Mouse (Mus musculus) adrenal gland, postnatal 25 days (tissue): ENCODE measurements around the gene Pde9a. TPM values are rescaled to one million over a fixed set of nuclear protein-coding genes. Genes with fewer than 3 reads are reported as not detected.
A peak's percentile ranks its signal among the peaks of the same experiment; 100 is the strongest.

Source experiments
- DNase-seq: peaks from one replicate; pipeline ENCODE4 v3.0.0; 2021; ENCODE audit warnings: mixed read lengths
- total RNA-seq: library from RNA; stranded (reverse); gene quantifications from 2 replicates; pipeline ENCODE4 v1.2.3, GENCODE M21; 2021

Gene Pde9a
- total RNA-seq, 1 experiment from 2014 or later, result 1.4 TPM

- DNase-seq, result no peak
Measured at GRCm38 (mm10) chr17:31514696-31515095, 128.7 kb downstream of the Pde9a start.

- no peak for DNase-seq
Measured at GRCm38 (mm10) chr17:31519344-31519945, 133.4 kb downstream of the Pde9a start.

- DNase-seq, result peak; percentile 99
Measured at GRCm38 (mm10) chr17:31519946-31520838, 134.2 kb downstream of the Pde9a start, which contains the start of the genes Wdr4 and Ndufv3. Wdr4 (minus strand) TSS chr17:31519980. Ndufv3 (plus strand) TSS chr17:31520115.

- peak; percentile 61 for DNase-seq
Measured at GRCm38 (mm10) chr17:31520895-31521294, 134.9 kb downstream of the Pde9a start.

GRCm38 (mm10) chr17:31521948-31522347, 135.9 kb downstream of the Pde9a start:
- no peak for DNase-seq

- DNase-seq, result no peak
Measured at GRCm38 (mm10) chr17:31525114-31525513, 139.1 kb downstream of the Pde9a start.

GRCm38 (mm10) chr17:31525816-31526215, 139.8 kb downstream of the Pde9a start:
- no peak for DNase-seq

Other genes with a start within 250 kb of the Pde9a start
- gene Tff2, start 241.9 kb upstream of the Pde9a start, total RNA-seq, result not detected in 2 replicates
- gene Tff1, start 220.9 kb upstream of the Pde9a start, total RNA-seq, result not detected in 2 replicates
- gene Tmprss3, start 187.2 kb upstream of the Pde9a start, total RNA-seq, result not detected in 2 replicates
- not detected in 2 replicates for gene Ubash3a, start 178.3 kb upstream of the Pde9a start, total RNA-seq
- gene Rsph1, start 108.8 kb upstream of the Pde9a start, total RNA-seq, result 4.3 and 6.4 TPM in 2 replicates
- gene Slc37a1, start 99.4 kb upstream of the Pde9a start, total RNA-seq, result 15.5 and 16.3 TPM in 2 replicates
- 16.1 and 27.8 TPM in 2 replicates for gene Wdr4, start 133.8 kb downstream of the Pde9a start, total RNA-seq
- gene Ndufv3, start 133.9 kb downstream of the Pde9a start, total RNA-seq, result 379 and 390 TPM in 2 replicates
- gene Pknox1, start 178.5 kb downstream of the Pde9a start, total RNA-seq, result 23.9 and 25.0 TPM in 2 replicates